Mouse (Mus musculus) lung, embryonic 14.5 days (tissue): ENCODE measurements around the gene Syn1. TPM values are rescaled to one million over a fixed set of nuclear protein-coding genes. Genes with fewer than 3 reads are reported as not detected.

ENCODE experiments used
- ATAC-seq: fragments of 200-750 bp; cut with Nextera tagmentation; 2 replicates; pipeline ENCODE4 v1.8.0; 2017; ENCODE audit warnings: mild to moderate bottlenecking, moderate TSS enrichment, moderate library complexity; ENCODE audit not compliant: insufficient read depth
- DNase-seq: peaks from one replicate; pipeline ENCODE4 v3.0.0-alpha.2; 2015
- H3K27ac ChIP-seq: fragments of 300-500 bp; sonication (generic); 2 replicates; pipeline ENCODE4 v1.5.1; 2014; ENCODE audit warnings: low read depth, mild to moderate bottlenecking, moderate library complexity
- H3K27me3 ChIP-seq: fragments of 300-500 bp; sonication (generic); 2 replicates; pipeline ENCODE4 v1.6.1; 2014; ENCODE audit warnings: low read length, control low read depth; ENCODE audit not compliant: insufficient read depth
- H3K36me3 ChIP-seq: fragments of 300-500 bp; sonication (generic); 2 replicates; pipeline ENCODE4 v1.6.1; 2014; ENCODE audit warnings: control low read depth; ENCODE audit not compliant: insufficient read depth
- H3K4me1 ChIP-seq: fragments of 300-500 bp; sonication (generic); 2 replicates; pipeline ENCODE4 v1.6.1; 2014; ENCODE audit warnings: antibody characterized with exemption, control low read depth; ENCODE audit not compliant: insufficient read depth
- H3K4me2 ChIP-seq: fragments of 300-500 bp; sonication (generic); 2 replicates; pipeline ENCODE4 v1.6.1; 2014; ENCODE audit warnings: mild to moderate bottlenecking
- H3K4me3 ChIP-seq: fragments of 300-500 bp; sonication (generic); 2 replicates; pipeline ENCODE4 v1.5.1; 2014; ENCODE audit warnings: low read depth, low read length
- H3K9ac ChIP-seq: fragments of 300-500 bp; sonication (generic); 2 replicates; pipeline ENCODE4 v1.6.1; 2014
- H3K9me3 ChIP-seq: fragments of 300-500 bp; sonication (generic); 2 replicates; pipeline ENCODE4 v1.6.1; 2016; ENCODE audit warnings: low read depth, low read length, control low read depth
- CTCF ChIP-seq: IDR thresholded peaks from 2 replicates; pipeline ENCODE4 v1.5.1; 2016; ENCODE audit warnings: antibody characterized with exemption, low read depth
- WGBS: fragments of 180-500 bp; shearing (Covaris S2); extraction: QIAGEN DNeasy Blood & Tissue Kit; methylation state at CpG from one replicate; pipeline ENCODE4 v1.1.7; 2014; 5-methylcytosine and 5-hydroxymethylcytosine counted together
- polyA plus RNA-seq: library from polyadenylated mRNA; unstranded; fragments of >200 nt; fragmentation: Nextera tagmentation; extraction: Ambion mirVana; gene quantifications from 2 replicates; pipeline ENCODE4 v1.2.1, GENCODE M21; 2014

The Syn1 gene
- polyA plus RNA-seq = 0.11 and 0.42 TPM in 2 replicates

DNA sequence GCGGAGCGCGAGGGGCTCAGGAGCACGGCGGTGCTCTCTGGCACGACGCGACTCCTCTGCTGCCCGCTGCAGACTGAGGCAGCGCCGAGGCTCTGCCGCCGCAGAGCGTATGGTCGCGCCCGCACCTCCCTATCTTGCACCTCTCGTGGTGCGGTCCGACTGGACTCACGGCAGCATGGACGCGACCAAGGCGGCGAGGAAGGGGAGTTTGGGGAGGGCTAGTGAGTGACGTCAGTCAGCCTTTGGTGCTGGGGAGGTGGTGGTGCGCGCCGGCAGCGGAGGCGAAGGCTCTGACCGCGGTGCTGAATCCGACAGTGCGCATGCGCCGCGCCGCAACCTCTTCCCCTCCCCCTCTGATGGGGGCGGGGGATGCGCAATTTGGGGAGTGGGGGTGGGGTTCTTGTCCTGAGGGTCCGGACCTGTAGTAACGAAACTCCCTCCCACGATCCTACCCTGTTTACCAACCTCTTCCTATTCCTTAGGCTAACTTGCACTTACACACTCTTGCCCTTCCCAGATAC, at the start of gene Syn1:
TSS of gene Syn1 (minus strand) at position 161 of the 521 bp plus-strand sequence.
- Histone ChIP-seq H3K27ac (no peak within 1 kb of the TSS), H3K9me3 (no peaks in the 10 kb centered on the region), H3K9ac (no peak within 1 kb of the TSS), H3K27me3 (0 out of 2 replicates have a peak, but pooled peaks cover 3% of the 10 kb centered on the region), H3K4me3 (peak within 1 kb of the TSS; percentile 34), H3K4me2 (peak within 1 kb of the TSS; percentile 75), H3K4me1 (no peaks in the 10 kb centered on the region), H3K36me3 (no peaks in the 10 kb centered on the region)
- TF ChIP-seq CTCF = no peak
- WGBS = 12% methylated on average over 35 of the region's 44 CpGs
- ATAC-seq = peak; percentile 97
- DNase-seq = peak; percentile 87

DNA sequence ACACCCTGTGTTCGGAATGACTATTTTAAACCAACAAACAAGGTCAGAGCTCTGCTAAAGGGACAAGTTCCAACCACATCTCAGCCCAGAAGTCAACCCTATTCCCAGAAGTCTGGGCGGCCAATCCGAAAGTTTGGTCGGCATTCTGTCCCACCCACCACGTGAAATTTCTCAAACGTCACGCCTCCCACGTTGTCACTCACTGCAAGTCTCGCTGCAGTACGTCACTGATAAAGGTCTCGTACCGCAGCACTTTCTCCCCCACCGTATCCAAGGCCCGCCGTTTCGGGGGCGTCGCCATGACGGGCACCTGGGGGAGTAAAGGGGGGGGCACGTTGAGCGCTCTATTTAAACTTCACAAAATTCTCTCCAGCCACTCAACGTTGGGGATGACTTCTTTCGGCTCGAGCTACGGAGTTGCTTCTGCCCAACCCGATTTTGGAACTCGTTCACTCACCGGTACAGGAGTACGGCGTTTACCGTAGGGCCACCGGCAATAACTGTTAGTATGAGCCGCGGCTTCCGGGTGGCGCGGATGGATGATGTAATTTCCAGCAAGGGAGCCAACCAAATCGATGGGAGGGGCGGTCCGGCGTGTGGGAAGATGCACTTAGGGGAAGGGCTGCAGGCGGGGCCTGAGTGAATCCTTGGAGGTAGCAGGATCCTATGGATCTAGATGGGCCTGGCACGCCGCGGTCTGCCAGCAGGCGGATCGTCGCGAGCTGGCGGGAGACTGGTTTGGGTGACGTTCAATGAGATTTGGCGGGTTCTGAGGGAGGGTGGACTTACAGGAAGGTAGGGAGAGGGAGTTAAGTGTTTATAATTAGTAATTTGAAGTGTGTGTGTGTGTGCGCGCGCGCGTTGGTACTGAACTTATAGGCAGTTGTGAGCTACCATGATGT, 40.9 kb upstream of the Syn1 start, which contains the start of gene Uxt:
TSS of gene Uxt (minus strand) at position 541 of the 902 bp plus-strand sequence.
- Histone ChIP-seq H3K27me3 (no peaks in the 10 kb centered on the region), H3K27ac (peak within 1 kb of the TSS; percentile 80), H3K36me3 (no peaks in the 10 kb centered on the region), H3K9me3 (no peaks in the 10 kb centered on the region), H3K4me2 (peak within 1 kb of the TSS; percentile 57), H3K9ac (peak within 1 kb of the TSS; percentile 38; the same call in 1 of the 2 replicates), H3K4me1 (no peaks in the 10 kb centered on the region), H3K4me3 (peak within 1 kb of the TSS; percentile 47)
- DNase-seq (peak; percentile 93), ATAC-seq (peak; percentile 99)
- WGBS = 8% methylated on average over 57 of the region's 57 CpGs
- peak; percentile 54 for TF ChIP-seq CTCF

DNA sequence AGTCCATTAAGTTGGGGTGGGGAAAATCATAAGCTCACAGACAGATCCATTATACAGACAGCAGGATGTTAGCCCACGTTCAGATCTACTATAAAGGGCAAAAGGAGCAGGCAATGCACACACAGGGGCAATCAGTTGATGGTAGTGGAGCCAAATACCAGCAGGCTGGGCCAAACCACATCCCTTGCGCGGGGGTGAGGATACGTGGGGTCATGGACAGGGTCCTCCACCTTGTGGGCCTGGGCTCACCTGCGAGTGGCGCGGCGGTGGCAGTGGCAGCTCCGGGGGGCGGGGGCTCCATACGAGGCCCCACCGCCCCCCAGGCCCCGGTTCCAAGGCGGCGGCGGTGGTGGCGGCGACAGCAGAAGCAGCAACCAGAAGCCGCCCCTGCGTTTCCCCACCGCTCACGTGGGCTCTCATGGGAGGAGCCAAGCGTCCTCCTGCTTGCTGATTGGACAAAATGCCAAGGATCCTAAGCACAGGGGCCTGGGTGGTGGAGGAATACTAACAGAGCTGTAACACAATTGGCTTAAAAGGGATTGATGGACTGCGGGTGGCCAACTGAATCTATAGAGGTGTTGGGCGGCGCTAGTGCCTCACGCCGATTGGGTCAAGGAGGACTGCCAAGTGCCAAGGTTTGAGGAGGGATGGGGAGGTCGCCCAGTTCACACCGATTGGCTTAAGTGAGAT, 29.5 kb upstream of the Syn1 start, which contains the start of gene Elk1:
TSS of gene Elk1 (minus strand) at position 418 of the 690 bp plus-strand sequence.
- DNase-seq (peak; percentile 92), ATAC-seq (peak; percentile 98)
- H3K4me2 ChIP-seq = peak within 1 kb of the TSS; percentile 57
- H3K27me3 ChIP-seq = no peaks in the 10 kb centered on the region
- TF ChIP-seq CTCF = no peak
- no peaks in the 10 kb centered on the region for H3K36me3 ChIP-seq
- H3K27ac ChIP-seq = peak within 1 kb of the TSS; percentile 46; the same call in 1 of the 2 replicates
- H3K4me3 ChIP-seq = peak within 1 kb of the TSS; percentile 57
- no peaks in the 10 kb centered on the region for H3K4me1 ChIP-seq
- H3K9ac ChIP-seq = peak within 1 kb of the TSS; percentile 59
- WGBS = 7% methylated on average over 30 of the region's 30 CpGs
- H3K9me3 ChIP-seq = no peaks in the 10 kb centered on the region

DNA sequence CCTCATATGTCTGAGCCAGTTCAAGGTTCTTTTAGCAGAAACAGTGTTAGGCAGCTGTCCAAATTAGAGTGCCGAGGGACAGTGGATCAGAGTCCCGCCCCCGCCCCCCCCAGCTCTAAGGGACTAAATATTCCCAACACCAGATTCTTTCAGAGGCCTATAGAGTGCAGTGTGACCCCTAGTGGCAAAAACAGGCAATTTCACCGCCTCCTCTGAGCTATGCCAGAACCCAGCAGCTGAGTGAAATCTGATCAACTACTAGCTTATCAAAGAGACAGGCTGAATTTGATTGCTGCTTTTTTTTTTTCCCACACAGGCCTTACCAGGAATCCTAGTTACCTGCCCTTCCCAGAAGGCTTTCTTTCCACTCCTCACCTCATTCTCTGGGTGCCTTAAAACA, 25.3 kb upstream of the Syn1 start:
- Histone ChIP-seq H3K4me3 (no peak overlapping the region), H3K27ac (no peak overlapping the region), H3K36me3 (no peaks in the 10 kb centered on the region), H3K4me1 (no peaks in the 10 kb centered on the region), H3K9ac (no peak overlapping the region), H3K9me3 (no peaks in the 10 kb centered on the region), H3K27me3 (no peaks in the 10 kb centered on the region), H3K4me2 (no peak overlapping the region)
- DNase-seq (peak; percentile 75), ATAC-seq (no peak)
- TF ChIP-seq CTCF = peak; percentile 57
- whole genome bisulfite sequencing = 3% methylated on average over 4 of the region's 4 CpGs

DNA sequence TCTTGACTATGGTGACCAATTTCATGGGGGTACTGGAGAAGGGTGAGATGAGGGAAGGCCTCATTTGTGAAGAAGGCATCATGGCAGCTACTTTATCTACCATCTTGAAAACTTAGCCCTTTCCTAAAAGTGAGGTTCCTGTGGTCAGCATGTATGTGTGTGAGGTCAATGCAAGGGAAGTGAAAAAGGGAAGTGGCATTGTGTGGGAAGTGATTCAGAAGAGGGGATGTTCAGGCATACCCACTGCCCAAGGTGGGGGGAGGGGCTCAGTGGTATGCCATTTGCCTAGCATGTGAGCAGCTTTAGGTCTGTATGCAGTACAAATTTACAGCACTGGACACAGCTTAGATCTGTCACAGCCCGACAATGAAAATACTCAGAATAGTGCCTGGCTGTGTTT, 11.2 kb upstream of the Syn1 start:
- no peaks in the 10 kb centered on the region for H3K27me3 ChIP-seq
- no peaks in the 10 kb centered on the region for H3K9me3 ChIP-seq
- no peaks in the 10 kb centered on the region for H3K4me1 ChIP-seq
- H3K36me3 ChIP-seq = peaks cover 15% of the 10 kb centered on the region; the same call in 1 of the 2 replicates
- 91% methylated on average over 1 of the region's 1 CpGs for WGBS
- ATAC-seq (no peak), DNase-seq (no peak)
- no peak overlapping the region for H3K27ac ChIP-seq
- no peak overlapping the region for H3K4me2 ChIP-seq
- no peak for TF ChIP-seq CTCF
- H3K9ac ChIP-seq = no peak overlapping the region
- no peak overlapping the region for H3K4me3 ChIP-seq

DNA sequence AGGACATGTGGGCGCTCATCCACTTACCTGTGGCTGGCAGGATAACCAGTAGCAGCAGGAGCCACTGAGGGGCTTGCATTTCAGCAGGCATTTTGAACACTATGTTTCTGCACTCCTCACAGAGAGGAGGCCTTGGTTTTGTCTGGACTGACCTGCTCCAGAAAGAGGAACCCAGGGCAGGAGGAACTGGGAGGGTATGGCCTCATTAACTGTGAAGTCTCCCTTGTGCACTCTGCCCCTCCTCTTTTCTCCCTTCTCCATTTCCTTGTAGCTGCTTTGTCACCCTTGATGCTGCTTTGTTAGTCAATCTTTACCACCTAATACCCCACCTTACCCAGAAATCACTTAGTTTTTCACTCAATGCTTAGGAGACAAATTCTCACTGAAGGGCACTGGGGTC, 10.6 kb upstream of the Syn1 start, which contains the start of gene Cfp:
TSS of gene Cfp (minus strand) at position 192 of the 400 bp plus-strand sequence.
- Histone ChIP-seq H3K4me2 (no peak within 1 kb of the TSS), H3K27me3 (no peaks in the 10 kb centered on the region), H3K36me3 (peaks cover 17% of the 10 kb centered on the region; the same call in 1 of the 2 replicates), H3K4me3 (no peak within 1 kb of the TSS), H3K9ac (no peak within 1 kb of the TSS), H3K4me1 (no peaks in the 10 kb centered on the region), H3K9me3 (no peaks in the 10 kb centered on the region), H3K27ac (no peak within 1 kb of the TSS)
- DNase-seq (no peak), ATAC-seq (no peak)
- WGBS = 73% methylated on average over 1 of the region's 1 CpGs
- TF ChIP-seq CTCF = no peak
